Mouse (Mus musculus) spleen, adult 2 months (tissue): ENCODE results near the gene Siah1a.

Experiments used
- CTCF ChIP-seq: fragments of 200-500 bp; IDR thresholded peaks from 2 replicates; pipeline ENCODE4 v1.5.1; 2011; ENCODE audit warnings: mild to moderate bottlenecking, inconsistent platforms; ENCODE audit not compliant: insufficient read depth, insufficient read length, insufficient replicate concordance; ENCODE audit errors: extremely low read depth
- POLR2A ChIP-seq: fragments of 200-500 bp; IDR thresholded peaks from 2 replicates; pipeline ENCODE4 v1.6.1; 2011; ENCODE audit warnings: low read depth, low read length, inconsistent platforms

- TF ChIP-seq CTCF (no peak), POLR2A (no peak)
Measured at GRCm38 (mm10) chr8:86786498-86786897, 40.8 kb upstream of the Siah1a start.
